Mouse (Mus musculus): ENCODE data around the gene Klk1b1.
"Not testable (repeated sequence)": the region's sequence is repeated elsewhere in the genome, so short reads cannot be mapped to it uniquely, and the experiment has no call there.

Klk1b1 gene

GRCm38 (mm10) chr7:44011868-44012267 lies 45.3 kb downstream of the Klk1b1 start, which contains the start of gene Klk1b26:
Gene Klk1b26, plus strand, starts transcription at chr7:44012168.
- DNase-seq, result not testable (repeated sequence)

- peak; percentile 36 for DNase-seq
Measured at GRCm38 (mm10) chr7:44014666-44015065, 48.1 kb downstream of the Klk1b1 start.

GRCm38 (mm10) chr7:44015071-44015470 lies 48.5 kb downstream of the Klk1b1 start:
- peak; percentile 7 for DNase-seq
